Mouse (Mus musculus): ENCODE measurements at regions not wholly inside any gene's neighbourhood (a gene's known extent, or its start where the extent isn't known, plus 50 kb on each side); places are given as distances from the start of the nearest gene placed in this dataset.

GRCm38 (mm10) chr10:50073185-50073980, 284.8 kb upstream of the Grik2 start:
- no peak for DNase-seq
- intact Hi-C loops (cut with DNase I), result no loop called here

DNA sequence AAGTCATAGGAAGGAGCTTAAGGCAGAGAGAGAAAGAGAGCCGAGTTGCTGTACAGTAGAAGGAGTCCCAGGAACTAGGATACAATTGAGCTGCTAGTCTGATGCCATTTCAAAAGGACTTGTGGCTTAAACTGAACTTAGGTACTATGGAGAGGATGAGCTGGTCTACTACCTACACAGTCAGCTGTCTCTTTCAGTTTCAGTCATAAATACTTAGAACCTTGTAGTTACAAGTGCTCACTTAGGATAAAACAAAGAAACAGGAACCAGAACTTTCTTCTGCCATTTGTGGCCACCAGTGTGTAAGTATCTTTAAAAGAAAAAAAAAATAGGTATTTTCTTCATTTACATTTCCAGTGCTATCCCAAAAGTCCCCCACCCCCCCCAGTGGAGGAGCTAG, 283.3 kb upstream of the Grik2 start:
- intact Hi-C loops (cut with DNase I), result no loop called here
- no peak for DNase-seq

DNA sequence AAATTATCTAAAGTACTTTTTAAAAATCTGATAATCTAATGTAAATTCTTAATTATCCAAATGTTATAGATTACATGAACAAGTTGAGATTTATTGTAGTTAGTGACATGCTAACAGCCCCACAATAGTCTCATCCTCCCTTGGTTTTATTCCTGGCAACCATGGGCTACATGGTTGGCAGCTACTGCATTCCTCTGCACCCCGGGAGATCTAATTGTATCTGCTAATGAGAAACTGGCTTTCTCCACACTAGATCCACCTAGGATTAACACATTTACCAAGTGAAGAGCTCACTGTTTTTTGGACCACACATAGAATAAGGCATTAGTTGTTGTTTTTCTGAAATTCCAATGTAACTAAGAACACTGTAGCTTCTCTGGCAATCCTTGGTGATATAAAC, 274.8 kb upstream of the Grik2 start:
- intact Hi-C loops (cut with DNase I), result no loop called here
- DNase-seq, result no peak

DNA sequence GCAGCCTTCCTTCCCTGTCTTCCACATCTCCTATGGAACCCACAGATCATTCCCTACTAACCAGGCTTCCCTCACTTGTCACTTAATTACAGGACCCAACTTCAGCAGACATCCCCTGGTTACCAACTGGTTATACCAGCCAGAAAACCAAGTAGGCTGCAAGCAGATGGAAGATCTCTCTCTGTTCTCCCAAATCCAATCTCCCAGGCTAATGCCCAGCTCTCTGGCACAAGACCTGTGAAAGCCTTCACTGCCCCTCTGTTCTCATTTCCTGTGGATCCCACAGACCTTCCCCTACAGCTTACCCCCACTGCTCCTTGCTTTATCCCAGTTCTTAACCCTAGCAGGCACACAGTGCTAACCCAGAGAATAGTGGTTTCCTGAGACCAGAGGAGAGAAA, 274.1 kb upstream of the Grik2 start:
- intact Hi-C loops (cut with DNase I), result no loop called here
- DNase-seq, result peak; percentile 2
